Mouse (Mus musculus) neural tube, embryonic 11.5 days (tissue): ENCODE data around the gene Rpl18. TPM values are rescaled to one million over a fixed set of nuclear protein-coding genes. Genes with fewer than 3 reads are reported as not detected.

Experiments
- ATAC-seq: fragments of 200-750 bp; cut with Nextera tagmentation; 2 replicates; pipeline ENCODE4 v1.8.0; 2017; ENCODE audit warnings: moderate number of reproducible peaks, mild to moderate bottlenecking, moderate TSS enrichment, moderate library complexity; ENCODE audit not compliant: insufficient read depth, low FRiP score, low TSS enrichment
- DNase-seq: peaks from one replicate; pipeline ENCODE4 v3.0.0-alpha.2; 2015; ENCODE audit warnings: low spot score
- H3K27ac ChIP-seq: fragments of 300-500 bp; sonication (generic); 2 replicates; pipeline ENCODE4 v1.5.1; 2014; ENCODE audit warnings: low read depth, mild to moderate bottlenecking, low read length
- H3K27me3 ChIP-seq: fragments of 300-500 bp; sonication (generic); 2 replicates; pipeline ENCODE4 v1.6.1; 2014; ENCODE audit warnings: mild to moderate bottlenecking, low read length, mixed read lengths; ENCODE audit not compliant: control insufficient read depth, insufficient read depth
- H3K36me3 ChIP-seq: fragments of 300-500 bp; sonication (generic); 2 replicates; pipeline ENCODE4 v1.6.1; 2014; ENCODE audit warnings: mild to moderate bottlenecking, low read length, moderate library complexity, mixed read lengths; ENCODE audit not compliant: control insufficient read depth, insufficient read depth
- H3K4me1 ChIP-seq: fragments of 300-500 bp; sonication (generic); 2 replicates; pipeline ENCODE4 v1.6.1; 2014; ENCODE audit warnings: low read length, mixed read lengths; ENCODE audit not compliant: control insufficient read depth, insufficient read depth
- H3K4me2 ChIP-seq: fragments of 300-500 bp; sonication (generic); 2 replicates; pipeline ENCODE4 v1.6.1; 2014; ENCODE audit warnings: low read depth, mild to moderate bottlenecking, moderate library complexity
- H3K4me3 ChIP-seq: fragments of 300-500 bp; sonication (generic); 2 replicates; pipeline ENCODE4 v1.5.1; 2014; ENCODE audit warnings: low read depth, low read length
- H3K9ac ChIP-seq: fragments of 300-500 bp; sonication (generic); 2 replicates; pipeline ENCODE4 v1.6.1; 2014; ENCODE audit warnings: mild to moderate bottlenecking, low read length
- H3K9me3 ChIP-seq: fragments of 300-500 bp; sonication (generic); 2 replicates; pipeline ENCODE4 v1.6.1; 2016; ENCODE audit warnings: low read length; ENCODE audit not compliant: control insufficient read depth
- WGBS: fragments of 180-500 bp; shearing (Covaris S2); extraction: QIAGEN DNeasy Blood & Tissue Kit; methylation state at CpG from one replicate; pipeline ENCODE4 v1.1.7; 2014; 5-methylcytosine and 5-hydroxymethylcytosine counted together
- polyA plus RNA-seq: library from polyadenylated mRNA; unstranded; fragments of >200 nt; fragmentation: Nextera tagmentation; extraction: Ambion mirVana; gene quantifications from 2 replicates; pipeline ENCODE4 v1.2.1, GENCODE M21; 2014

The Rpl18 gene
- 929 and 960 TPM in 2 replicates for polyA plus RNA-seq

DNA sequence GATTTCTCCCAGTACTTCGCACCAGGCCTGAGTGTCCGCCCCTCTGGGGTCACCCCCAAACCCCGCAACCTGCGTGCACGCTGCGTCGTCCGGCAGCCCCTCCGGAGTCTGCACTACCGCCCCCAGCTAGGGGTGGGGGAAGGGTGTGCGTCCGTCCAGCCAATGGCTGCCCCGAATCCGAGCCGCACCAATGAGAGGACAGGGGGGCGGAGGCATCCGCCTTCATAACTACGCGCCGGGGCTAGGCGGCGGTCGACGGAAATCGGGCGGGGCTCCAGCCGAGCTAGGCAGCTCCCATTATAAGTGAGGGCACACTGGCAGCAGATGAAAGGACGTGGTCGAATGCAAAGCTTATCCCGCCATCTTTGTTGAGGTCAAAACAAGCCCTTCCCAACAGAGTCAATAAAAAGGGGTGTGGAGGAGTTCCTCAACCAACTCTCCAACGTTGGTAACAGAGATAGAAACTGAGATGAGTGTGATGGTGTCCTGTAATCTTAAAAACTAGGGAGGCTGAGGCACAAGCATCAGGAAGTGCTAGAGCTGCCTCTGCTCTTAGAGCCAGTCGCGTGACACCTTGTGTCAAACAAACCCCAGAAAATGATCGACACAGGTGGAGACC, at the start of gene Rpl18:
Rpl18 (plus strand) TSS at position 368 of the 619 bp plus-strand sequence.
- peak within 1 kb of the TSS; percentile 93 for H3K4me2 ChIP-seq
- H3K27me3 ChIP-seq: no peaks in the 10 kb centered on the region
- peak within 1 kb of the TSS; percentile 72 for H3K4me3 ChIP-seq
- H3K9ac ChIP-seq: peak within 1 kb of the TSS; percentile 64
- ATAC-seq (peak; percentile 92), DNase-seq (peak; percentile 98)
- 8% methylated on average over 34 of the region's 34 CpGs for WGBS
- H3K4me1 ChIP-seq: peaks cover 33% of the 10 kb centered on the region
- 0 out of 2 replicates have a peak within 1 kb of the TSS, but pooled peaks have one; percentile 35 for H3K27ac ChIP-seq
- H3K9me3 ChIP-seq: no peaks in the 10 kb centered on the region
- H3K36me3 ChIP-seq: peaks cover 18% of the 10 kb centered on the region

DNA sequence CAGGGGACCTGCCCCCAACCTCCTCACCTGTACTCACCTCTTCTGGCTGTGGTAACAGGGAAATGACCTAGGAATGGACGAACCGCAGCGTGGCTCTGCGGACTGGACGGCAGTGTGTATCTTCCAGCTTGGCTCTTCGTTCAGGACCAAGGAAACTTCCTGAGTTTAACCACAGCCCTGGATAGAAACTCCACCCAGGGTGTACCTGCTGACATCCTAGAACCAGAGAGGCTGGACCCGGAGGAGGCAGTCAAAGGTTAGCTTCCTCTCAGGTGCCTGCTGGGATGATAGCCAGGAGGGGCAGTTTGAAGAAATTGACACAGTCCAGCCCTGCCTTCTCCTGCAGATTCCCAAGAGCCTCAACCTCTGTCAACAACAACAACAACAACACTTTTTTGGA, 49.1 kb upstream of the Rpl18 start, which contains the start of gene Fut2:
Fut2 (minus strand) TSS at position 234 of the 400 bp plus-strand sequence.
- H3K27ac ChIP-seq: no peak within 1 kb of the TSS
- no peak within 1 kb of the TSS for H3K4me2 ChIP-seq
- no peaks in the 10 kb centered on the region for H3K4me1 ChIP-seq
- WGBS: 84% methylated on average over 7 of the region's 7 CpGs
- no peak within 1 kb of the TSS for H3K4me3 ChIP-seq
- DNase-seq (no peak), ATAC-seq (no peak)
- H3K27me3 ChIP-seq: no peaks in the 10 kb centered on the region
- H3K9me3 ChIP-seq: no peaks in the 10 kb centered on the region
- H3K36me3 ChIP-seq: no peaks in the 10 kb centered on the region
- no peak within 1 kb of the TSS for H3K9ac ChIP-seq

- Histone ChIP-seq H3K36me3 (no peaks in the 10 kb centered on the region), H3K4me3 (no peak overlapping the region), H3K9ac (no peak overlapping the region), H3K27ac (no peak overlapping the region), H3K4me2 (no peak overlapping the region), H3K4me1 (no peaks in the 10 kb centered on the region), H3K9me3 (no peaks in the 10 kb centered on the region), H3K27me3 (no peaks in the 10 kb centered on the region)
- WGBS: 79% methylated on average over 14 of the region's 14 CpGs
- ATAC-seq (no peak), DNase-seq (no peak)
Observed at GRCm38 (mm10) chr7:45667761-45668160, 47.5 kb upstream of the Rpl18 start.

- Histone ChIP-seq H3K9ac (no peak overlapping the region), H3K27me3 (no peaks in the 10 kb centered on the region), H3K4me2 (no peak overlapping the region), H3K4me3 (no peak overlapping the region), H3K9me3 (no peaks in the 10 kb centered on the region), H3K4me1 (no peaks in the 10 kb centered on the region), H3K27ac (no peak overlapping the region), H3K36me3 (no peaks in the 10 kb centered on the region)
- no peak for ATAC-seq
- 95% methylated on average over 9 of the region's 9 CpGs for WGBS
- DNase-seq: no peak
Observed at GRCm38 (mm10) chr7:45668921-45669320, 46.3 kb upstream of the Rpl18 start.

- Histone ChIP-seq H3K9ac (no peak overlapping the region), H3K4me1 (peaks cover 3% of the 10 kb centered on the region; the same call in 1 of the 2 replicates), H3K36me3 (no peaks in the 10 kb centered on the region), H3K27me3 (no peaks in the 10 kb centered on the region), H3K9me3 (no peaks in the 10 kb centered on the region), H3K27ac (no peak overlapping the region), H3K4me2 (no peak overlapping the region), H3K4me3 (no peak overlapping the region)
- ATAC-seq (no peak), DNase-seq (no peak)
- WGBS: 72% methylated on average over 7 of the region's 7 CpGs
Observed at GRCm38 (mm10) chr7:45677627-45678295, 37.5 kb upstream of the Rpl18 start.

- H3K27me3 ChIP-seq: no peaks in the 10 kb centered on the region
- no peaks in the 10 kb centered on the region for H3K9me3 ChIP-seq
- no peak overlapping the region for H3K27ac ChIP-seq
- ATAC-seq: no peak
- DNase-seq: no peak
- no peak overlapping the region for H3K9ac ChIP-seq
- 93% methylated on average over 14 of the region's 14 CpGs for WGBS
- no peak overlapping the region for H3K4me3 ChIP-seq
- H3K36me3 ChIP-seq: no peaks in the 10 kb centered on the region
- H3K4me1 ChIP-seq: peaks cover 3% of the 10 kb centered on the region; the same call in 1 of the 2 replicates
- no peak overlapping the region for H3K4me2 ChIP-seq
Observed at GRCm38 (mm10) chr7:45678513-45678912, 36.7 kb upstream of the Rpl18 start.

DNA sequence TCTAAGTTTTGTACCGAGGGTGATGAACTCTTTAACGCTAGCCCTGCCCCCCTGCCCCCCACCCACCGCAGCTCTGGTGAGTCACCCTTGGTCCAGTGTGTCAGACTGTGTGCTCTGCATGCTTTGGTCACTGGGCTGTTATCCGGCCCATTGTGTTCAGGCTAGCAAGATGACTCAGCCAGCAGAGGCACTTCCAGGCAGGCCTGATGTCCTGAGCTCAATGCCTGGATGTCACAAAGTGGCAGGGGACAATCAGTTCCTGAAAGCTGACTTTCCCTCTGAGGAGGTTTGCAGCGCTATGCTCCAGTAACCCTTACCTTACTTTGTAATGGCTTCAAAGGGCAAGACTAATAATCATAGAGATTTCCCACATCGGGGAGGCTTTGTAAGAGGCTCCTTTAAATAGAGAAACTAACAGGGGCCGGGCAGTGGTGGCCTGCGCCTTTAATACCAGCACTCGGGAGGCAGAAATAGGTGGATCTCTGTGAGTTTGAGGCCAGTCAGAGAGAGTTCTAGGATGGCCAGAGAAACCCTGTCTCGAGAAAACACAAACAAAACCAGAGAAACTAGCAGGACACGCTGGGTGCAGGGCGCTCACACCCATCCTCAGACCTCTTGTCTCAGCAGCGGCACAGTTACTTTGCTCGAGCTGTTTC, 35.2 kb upstream of the Rpl18 start:
- no peak overlapping the region for H3K4me3 ChIP-seq
- H3K9ac ChIP-seq: no peak overlapping the region
- no peak overlapping the region for H3K4me2 ChIP-seq
- 83% methylated on average over 14 of the region's 14 CpGs for WGBS
- H3K27ac ChIP-seq: no peak overlapping the region
- DNase-seq (no peak), ATAC-seq (no peak)
- peaks cover 3% of the 10 kb centered on the region; the same call in 1 of the 2 replicates for H3K4me1 ChIP-seq
- H3K27me3 ChIP-seq: no peaks in the 10 kb centered on the region
- no peaks in the 10 kb centered on the region for H3K36me3 ChIP-seq
- H3K9me3 ChIP-seq: no peaks in the 10 kb centered on the region

DNA sequence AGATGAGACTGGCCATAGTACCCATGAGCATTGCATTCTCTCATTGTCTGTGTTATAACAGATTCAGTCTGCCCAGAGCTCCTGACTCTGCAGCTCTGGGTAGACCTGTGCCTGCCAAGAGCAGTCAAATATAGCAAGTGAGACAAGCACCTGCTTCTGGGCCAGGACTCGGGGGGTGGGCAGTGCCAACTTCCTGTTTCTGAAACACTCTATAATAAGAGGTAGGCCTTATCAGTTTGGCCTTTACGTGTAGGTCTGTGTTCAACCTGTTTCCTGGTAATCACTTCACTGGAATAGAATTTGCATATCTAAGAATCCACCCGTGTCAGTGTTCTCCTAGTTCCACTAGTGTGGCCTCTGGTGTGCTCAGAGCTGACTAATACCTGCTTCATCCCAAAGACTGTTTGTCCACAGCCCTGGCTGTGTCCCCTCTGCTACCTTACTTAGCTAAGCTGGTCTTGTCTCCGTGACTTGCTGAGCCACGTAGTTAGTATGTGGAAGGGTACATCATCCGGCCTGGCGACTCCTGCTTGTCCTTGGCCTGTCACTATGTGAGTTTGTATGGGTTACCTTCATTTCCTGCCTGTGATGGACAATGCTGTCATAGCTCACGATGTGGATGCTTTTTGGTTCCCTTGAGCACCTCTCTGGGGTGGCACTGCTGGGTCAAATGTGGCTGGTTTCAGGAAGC, 34.1 kb upstream of the Rpl18 start:
- Histone ChIP-seq H3K4me2 (no peak overlapping the region), H3K9ac (no peak overlapping the region), H3K36me3 (no peaks in the 10 kb centered on the region), H3K27ac (no peak overlapping the region), H3K4me1 (peaks cover 6% of the 10 kb centered on the region), H3K4me3 (no peak overlapping the region), H3K9me3 (no peaks in the 10 kb centered on the region), H3K27me3 (no peaks in the 10 kb centered on the region)
- 88% methylated on average over 8 of the region's 8 CpGs for WGBS
- ATAC-seq (no peak), DNase-seq (no peak)
